Mouse (Mus musculus): ENCODE measurements around the gene Robo2.

The Robo2 gene

GRCm38 (mm10) chr16:73915425-73915824, 496.2 kb downstream of the Robo2 start:
- DNase-seq, result no peak

GRCm38 (mm10) chr16:73914936-73915335, 496.7 kb downstream of the Robo2 start:
- no peak for DNase-seq

- no peak for DNase-seq
These were observed 503.1 kb downstream of the Robo2 start for GRCm38 (mm10) chr16:73908504-73908903.

DNA sequence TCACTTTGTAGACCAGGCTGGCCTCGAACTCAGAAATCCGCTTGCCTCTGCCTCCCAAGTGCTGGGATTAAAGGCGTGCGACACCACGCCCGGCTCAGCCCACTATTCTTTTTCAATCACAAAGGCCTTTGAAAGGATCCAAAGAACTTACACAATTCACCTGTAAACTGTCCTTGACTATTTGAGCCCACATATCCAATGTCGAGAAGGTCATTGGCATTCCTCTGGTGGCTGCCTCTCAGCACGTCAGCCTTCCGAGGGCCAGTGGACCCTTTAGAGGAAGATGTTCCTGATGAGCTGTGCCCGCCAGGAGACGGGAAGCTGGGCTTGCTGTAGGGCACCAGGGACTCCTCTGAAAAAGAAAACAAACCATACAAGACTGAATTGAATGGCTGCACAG, 514.8 kb downstream of the Robo2 start:
- DNase-seq, result no peak

DNA sequence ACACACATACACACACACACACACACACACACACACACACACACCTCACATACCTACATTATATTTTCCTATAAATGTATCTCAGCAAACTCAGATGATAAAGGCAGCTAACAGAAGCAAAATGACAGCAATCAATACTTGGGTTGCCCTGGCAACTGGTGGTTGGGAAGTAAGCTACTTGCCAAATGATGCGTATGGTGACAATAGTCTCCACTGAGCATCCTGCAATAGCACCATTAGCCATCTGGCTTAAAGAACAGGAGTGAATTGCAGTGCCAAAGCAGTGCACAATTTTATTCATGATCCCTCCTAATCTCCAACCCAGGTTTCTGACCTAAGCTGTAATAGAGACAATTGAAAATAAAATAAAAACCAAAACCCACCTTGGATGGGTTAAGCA, 529.7 kb downstream of the Robo2 start:
- no peak for DNase-seq

GRCm38 (mm10) chr16:73877973-73878372, 533.7 kb downstream of the Robo2 start:
- peak; percentile 7 for DNase-seq

GRCm38 (mm10) chr16:73874991-73875390, 536.6 kb downstream of the Robo2 start:
- DNase-seq, result no peak

DNA sequence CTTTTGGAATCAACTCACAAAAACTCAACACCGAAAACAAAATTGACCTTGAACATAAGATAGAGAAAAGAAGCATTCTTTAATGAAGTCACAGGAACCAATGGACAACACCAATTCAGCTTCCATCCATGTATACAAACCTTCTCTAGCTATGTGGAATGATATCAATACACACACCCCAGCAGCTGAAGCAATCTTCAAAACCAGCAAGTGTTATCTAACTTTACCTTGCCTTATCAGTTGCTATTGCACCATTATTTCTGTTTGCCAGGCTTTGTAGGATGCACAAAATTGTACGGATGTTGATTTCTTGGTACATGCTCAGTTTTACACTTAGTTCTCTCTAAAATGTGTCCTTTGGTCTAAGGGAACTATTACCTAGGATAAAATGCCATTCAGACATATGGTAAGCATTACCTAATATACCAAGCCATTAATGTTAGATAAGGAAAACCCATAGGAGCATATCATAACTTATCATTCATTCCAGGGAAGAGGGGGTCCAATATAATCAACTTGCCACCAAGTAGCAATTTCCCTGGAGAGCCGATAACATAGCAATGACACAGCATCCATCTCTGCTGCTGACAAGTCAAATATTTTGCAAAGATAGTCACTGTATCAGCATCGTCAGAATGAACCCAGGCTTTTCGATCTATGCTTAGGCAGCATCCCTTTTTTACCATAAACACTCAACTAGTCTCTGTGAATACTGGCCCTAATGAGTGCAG, 537.6 kb downstream of the Robo2 start:
- no peak for DNase-seq

- DNase-seq, result no peak
These were observed 541.3 kb downstream of the Robo2 start for GRCm38 (mm10) chr16:73870296-73870695.

- DNase-seq, result no peak
These were observed 542.0 kb downstream of the Robo2 start for GRCm38 (mm10) chr16:73869527-73870212.

GRCm38 (mm10) chr16:73864625-73865024, 547.0 kb downstream of the Robo2 start:
- no peak for DNase-seq

GRCm38 (mm10) chr16:73863748-73864147, 547.9 kb downstream of the Robo2 start:
- DNase-seq, result peak; percentile 55

GRCm38 (mm10) chr16:73858717-73859116, 552.9 kb downstream of the Robo2 start:
- no peak for DNase-seq

DNA sequence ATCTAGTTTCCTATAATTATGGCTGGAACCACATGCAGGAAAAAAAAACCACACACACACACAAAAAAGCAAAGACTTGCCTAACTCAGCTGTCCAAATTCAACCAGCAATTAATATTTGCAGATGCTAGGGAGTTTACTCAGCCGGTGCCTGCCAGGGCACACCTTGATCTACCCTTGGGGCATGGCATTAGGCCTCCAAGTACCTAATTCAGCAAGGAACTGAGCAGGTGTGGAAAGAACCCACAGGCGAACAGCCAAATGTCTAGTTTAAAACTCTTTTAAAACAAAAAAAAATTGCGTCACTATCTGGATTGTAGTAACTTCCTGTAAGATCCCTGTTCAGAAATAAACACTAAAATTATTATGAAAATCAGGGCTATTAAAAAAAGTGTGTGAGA, 555.8 kb downstream of the Robo2 start:
- DNase-seq, result no peak

All from kidney, postnatal 14 days (tissue).